Mouse (Mus musculus): Measurements from ENCODE around the gene Raly. TPM values are rescaled to one million over a fixed set of nuclear protein-coding genes. Genes with fewer than 3 reads are reported as not detected.
A peak's percentile ranks its signal among the peaks of the same experiment; 100 is the strongest.
"Not testable (repeated sequence)": the region's sequence is repeated elsewhere in the genome, so short reads cannot be mapped to it uniquely, and the experiment has no call there.

The Raly gene
- total RNA-seq, 4 experiments from 2014 or later = 98.0 to 109 (median 104) TPM

DNA sequence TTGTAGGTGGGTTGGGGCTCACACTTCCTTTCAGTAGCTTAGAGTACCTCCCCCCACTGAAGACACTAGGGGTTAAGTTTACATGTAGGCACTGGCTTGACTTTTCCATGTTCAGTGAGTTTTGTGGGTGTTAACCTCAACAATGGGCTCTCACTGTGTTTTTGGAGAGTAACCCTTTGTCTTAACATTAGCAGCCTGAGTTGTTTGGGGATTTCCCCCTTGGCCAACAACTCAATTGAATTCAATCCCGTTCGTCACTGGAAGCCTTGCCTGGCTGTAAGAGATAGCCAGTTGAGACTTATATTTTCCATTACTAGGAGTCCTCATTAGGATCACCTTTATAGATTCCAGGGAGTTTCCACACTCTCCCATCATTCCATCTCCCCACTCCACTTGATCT lies 45.6 kb downstream of the Raly start:
- DNase-seq (ENCODE audit: low spot score in 2 of 2) = no peak

DNA sequence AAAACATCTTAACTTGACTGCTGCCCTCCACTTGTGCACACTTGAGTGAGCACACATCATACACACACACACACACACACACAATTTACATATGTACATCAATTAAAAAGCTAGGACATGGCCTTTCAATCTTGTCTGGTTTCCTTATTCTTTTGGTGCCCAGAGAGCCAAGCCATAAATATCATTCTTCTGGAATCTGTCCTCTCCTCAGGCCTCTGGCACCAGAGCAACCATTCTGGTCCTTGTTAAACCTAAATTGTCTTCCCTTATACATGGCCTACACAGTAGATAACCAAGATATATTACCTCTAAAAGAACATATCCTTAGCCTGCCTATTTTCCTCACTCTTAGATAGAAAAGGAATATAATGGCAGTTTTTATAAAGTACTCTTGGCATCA lies 57.2 kb downstream of the Raly start:
- no peak for DNase-seq (ENCODE audit: low spot score in 2 of 2)

DNA sequence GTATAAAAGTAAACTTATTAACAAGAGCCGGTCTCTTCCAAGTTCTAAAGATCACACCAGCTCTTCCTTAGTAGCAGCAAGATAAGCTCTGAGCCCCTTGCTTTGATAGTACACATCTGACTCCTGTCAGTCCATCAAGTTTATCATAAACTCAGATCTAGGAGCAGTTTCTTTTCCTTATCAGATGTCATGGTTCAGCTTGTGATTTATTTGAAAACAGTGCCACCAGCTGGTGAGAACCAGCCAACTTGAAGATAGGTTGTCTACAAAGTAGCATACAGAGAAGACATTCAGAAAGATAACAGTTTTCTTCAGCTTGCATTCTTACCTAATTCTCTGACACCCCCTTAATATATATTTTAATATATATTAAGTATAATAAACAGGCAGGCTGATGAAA lies 64.5 kb downstream of the Raly start:
- DNase-seq (ENCODE audit: low spot score in 2 of 2) = peak in 1 of 2 experiments; percentile 55

DNA sequence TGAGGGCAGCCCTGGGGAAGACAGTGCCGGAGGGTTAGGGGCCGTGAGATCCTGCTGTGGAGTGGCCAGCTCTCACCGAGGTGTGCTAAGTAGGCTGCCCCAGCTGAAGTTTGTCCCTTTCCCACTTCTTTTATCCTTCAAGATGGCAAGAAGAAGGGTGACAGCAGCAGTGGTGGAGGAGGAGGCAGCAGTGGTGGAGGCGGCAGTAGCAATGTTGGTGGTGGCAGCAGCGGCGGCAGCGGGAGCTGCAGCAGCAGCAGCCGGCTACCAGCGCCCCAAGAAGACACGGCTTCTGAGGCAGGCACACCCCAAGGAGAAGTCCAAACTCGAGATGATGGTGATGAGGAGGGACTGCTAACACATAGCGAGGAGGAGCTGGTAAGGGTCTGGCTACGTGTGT lies 72.8 kb downstream of the Raly start:
- peak in 1 of 2 experiments; percentile 30 for DNase-seq (ENCODE audit: low spot score in 2 of 2)

DNA sequence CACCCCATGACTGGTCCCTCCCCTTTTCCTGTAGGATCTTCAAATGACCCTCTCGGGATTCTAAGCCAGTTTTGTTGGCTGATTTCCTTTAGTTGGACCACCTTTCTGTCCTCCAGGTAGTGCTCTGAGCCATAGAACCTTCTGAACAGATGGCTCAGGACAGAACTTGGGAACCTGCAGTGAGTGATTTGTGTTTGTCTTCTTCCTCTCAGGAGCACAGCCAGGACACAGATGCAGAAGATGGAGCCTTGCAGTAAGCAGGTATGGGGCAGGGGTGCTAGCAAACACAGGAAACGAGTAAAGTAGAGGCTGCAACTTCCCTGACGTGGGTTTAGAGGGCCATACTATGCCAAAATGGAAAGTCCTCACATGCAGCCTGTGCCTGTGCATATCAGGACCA lies 74.8 kb downstream of the Raly start:
- no peak for DNase-seq (ENCODE audit: low spot score in 2 of 2)

GRCm38 (mm10) chr2:154868106-154868505 lies 77.2 kb downstream of the Raly start:
- DNase-seq (ENCODE audit: low spot score in 2 of 2) = no peak

DNA sequence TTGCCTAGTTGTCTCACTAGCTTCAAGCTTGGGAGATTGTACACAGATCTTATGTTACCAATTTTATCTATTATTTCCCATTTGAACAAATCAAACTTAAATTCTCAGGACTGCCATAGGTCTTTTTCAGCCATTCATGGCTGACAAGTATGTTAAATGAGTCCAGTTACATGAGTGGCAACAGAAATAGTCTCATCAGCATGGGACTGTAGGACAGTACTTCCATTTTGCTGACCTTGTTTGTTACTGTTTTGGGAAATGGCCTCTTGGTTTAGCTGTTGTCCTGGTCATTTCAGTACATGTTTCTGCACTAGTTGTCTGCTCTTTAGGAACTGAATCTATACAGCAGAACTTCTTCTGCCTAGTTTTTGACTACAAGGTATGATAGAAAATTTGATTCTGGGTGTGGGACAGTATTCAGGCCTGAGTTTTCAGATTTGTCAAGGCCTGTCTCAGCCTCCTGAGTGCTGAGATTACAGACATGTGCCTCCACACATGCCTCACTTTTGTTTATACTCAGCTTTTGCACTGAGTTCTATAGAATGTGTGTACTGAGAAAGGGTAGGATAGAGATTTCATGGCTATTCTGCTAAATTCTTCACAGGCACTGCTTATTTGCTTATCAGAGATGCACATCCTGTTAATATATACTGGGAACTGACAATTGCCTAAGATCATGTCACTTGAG lies 79.2 kb downstream of the Raly start:
- DNase-seq (ENCODE audit: low spot score in 2 of 2) = no peak

DNA sequence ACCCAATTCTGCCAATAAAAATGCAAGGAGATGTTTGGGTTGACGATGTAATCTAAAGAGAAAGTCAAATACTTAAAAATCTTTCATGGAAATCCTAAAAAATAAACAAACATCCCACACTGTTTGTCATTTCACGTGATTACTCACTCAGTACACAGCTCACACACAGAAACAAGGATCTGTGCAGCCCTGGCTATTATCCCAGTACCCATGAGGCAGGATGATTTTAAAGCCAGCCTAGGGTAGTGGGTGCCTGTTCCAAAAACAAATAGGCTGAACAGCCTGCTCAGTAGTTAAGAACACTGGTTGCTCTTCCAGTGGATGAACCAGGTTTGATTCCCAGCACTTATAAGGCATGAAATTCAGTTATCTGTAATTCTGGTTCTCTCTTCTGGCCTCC lies 85.7 kb downstream of the Raly start:
- DNase-seq (ENCODE audit: low spot score in 2 of 2) = no peak

DNA sequence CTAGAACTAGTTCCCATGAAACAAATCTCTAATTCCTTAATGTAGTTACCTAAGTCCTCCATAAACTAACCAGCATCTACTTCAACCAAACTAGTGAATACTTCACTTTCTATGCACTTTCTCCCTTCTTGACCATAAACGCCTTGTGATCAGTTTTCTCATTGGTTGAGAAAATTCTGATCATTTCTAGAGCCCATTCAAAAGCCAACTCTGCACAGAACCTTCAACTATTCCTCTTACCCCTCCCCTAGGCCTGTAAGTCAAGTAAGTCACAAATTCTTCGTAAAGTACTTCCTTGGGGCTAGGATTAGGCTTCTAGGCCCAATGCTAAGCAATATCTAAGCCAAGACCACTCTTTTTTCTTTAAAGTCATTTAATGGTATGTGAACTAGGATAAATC lies 100.7 kb downstream of the Raly start:
- no peak for DNase-seq (ENCODE audit: low spot score in 2 of 2)

- DNase-seq (ENCODE audit: low spot score in 2 of 2) = peak; percentile 88 to 96
Measured at GRCm38 (mm10) chr2:154892201-154893044, 101.5 kb downstream of the Raly start, which contains the start of gene Eif2s2. Eif2s2 (minus strand) TSS chr2:154892935.

- no peak for DNase-seq (ENCODE audit: low spot score in 2 of 2)
Measured at GRCm38 (mm10) chr2:154893045-154893385, 102.1 kb downstream of the Raly start.

- DNase-seq (ENCODE audit: low spot score in 2 of 2) = no peak
Measured at GRCm38 (mm10) chr2:154893548-154893947, 102.7 kb downstream of the Raly start.

DNA sequence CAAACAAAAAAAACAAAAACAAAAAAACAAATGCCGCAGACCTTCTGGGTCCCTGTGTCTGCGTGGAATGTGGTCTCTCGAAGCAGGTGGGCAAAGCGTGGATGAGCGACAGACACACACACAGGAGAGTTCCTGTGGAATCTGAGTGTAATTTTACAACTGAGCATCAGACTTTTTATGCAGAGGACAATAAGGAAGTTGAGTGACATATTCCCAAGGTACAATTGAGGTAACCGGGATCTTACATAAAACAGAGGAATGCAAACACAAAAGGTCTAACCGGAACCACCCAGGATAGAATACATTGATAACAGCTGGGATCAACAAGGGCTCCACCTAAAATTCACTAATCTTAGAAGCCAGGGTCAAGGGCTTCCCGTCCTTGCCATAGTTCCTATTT lies 108.1 kb downstream of the Raly start:
- not testable (repeated sequence) for DNase-seq (ENCODE audit: low spot score in 2 of 2)

DNA sequence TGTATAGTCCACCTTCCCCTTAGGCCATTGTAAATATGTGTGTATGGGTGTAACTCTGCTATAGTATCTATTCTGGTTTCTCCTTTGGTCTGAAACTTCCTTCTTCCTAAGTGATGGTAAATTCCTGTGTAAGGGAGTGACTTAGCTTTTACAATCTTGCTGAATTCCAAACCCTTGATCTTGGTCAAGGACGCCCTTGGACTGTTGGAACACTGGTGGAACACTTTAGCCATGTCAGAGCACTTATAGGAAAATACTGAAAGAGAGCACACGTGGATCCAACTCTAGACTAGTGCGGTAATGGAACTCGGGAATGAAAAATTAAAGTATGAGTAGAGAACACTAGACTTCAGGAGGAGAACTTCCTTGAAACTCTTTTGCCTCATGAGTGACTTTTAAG lies 108.5 kb downstream of the Raly start:
- DNase-seq (ENCODE audit: low spot score in 2 of 2) = not testable (repeated sequence)

- no peak for DNase-seq (ENCODE audit: low spot score in 2 of 2)
Measured at GRCm38 (mm10) chr2:154902111-154902510, 111.2 kb downstream of the Raly start.

DNA sequence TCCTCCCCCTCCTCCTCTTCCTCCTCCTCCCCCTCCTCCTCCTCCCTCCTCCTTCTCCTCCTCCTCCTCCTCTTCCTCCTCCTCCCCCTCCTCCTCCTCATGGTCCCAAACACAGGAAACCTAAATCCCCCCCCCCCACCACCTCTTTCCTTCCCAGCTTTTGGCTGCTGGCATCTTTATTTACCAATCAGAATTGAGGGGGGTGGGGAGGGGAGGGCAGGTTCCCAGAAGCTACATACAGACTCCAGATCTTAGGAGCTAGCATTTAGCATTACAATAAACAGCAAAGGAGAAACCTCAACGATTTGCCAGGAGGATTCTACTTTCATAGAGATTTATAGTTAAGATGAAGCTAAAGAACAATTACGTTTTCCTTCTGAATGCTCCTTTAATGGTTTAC lies 114.9 kb downstream of the Raly start:
- DNase-seq (ENCODE audit: low spot score in 2 of 2) = no peak

DNA sequence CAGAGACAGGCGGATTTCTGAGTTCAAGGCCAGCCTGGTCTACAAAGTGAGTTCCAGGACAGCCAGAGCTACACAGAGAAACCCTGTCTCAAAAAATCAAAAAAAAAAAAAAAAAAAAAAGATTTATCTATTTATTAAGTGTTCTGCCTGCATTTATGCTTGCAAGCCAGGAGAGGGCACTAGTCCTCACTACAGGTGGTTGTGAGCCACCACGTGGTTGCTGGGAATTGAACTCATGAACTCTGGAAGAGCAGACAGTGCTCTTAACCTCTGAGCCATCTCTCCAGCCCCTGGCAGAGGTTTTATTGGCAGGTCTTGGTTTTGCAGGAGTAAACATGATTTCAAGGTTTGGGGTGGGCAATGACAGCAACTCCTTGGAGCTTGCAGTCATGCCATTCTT lies 117.3 kb downstream of the Raly start:
- not testable (repeated sequence) for DNase-seq (ENCODE audit: low spot score in 2 of 2)

GRCm38 (mm10) chr2:154909789-154910188 lies 118.9 kb downstream of the Raly start:
- DNase-seq (ENCODE audit: low spot score in 2 of 2) = no peak

DNA sequence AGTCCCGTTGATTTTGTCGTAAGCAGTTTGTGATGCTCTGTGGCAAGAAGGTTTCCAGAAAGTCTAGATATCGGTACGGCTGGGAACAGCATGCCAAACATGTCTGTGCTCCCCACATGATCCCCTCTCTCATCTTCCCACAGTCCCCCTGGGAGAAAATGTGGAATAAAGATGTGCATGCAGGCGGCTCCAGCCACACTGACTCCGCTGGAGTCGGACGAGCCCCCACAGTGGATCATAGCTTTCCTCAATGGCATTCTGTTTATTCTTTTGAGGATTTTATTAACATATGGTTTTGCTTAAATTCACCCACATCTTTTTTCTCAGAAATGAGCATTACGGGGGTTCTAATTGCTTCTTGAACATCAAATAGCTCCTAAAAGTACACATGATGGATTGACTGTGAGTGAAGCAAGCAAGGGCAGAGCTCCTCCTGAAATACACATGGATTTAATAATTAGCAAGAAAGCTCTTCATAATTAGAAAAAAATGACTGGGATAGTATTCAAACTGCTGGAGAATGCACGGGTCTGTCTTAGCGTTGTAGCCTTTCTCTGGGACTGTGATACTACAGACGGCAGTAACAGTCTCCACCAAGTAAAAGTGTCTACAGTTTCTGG lies 125.1 kb downstream of the Raly start:
- no peak for DNase-seq (ENCODE audit: low spot score in 2 of 2)

DNA sequence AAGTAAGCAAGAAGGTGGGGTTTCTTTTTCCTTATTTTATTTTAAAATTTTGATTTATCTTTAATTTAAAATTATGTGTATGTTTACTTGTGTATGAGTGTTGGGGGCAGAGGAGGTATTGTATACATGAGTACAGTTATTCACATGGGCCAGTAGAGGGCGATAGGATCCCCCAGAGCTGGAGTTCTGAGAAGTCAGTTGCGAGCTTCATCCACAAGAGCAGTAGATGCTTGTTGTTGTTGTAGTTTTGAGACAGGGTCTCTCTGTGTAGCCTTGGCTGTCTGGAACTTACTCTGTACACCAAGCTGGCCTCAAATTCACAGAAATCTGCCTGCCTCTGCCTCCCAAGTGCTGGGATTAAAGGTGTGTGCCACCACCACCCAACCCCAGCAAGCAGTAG lies 125.7 kb downstream of the Raly start:
- DNase-seq (ENCODE audit: low spot score in 2 of 2) = no peak
